Mouse (Mus musculus): ENCODE measurements around the gene Sumo1. TPM values are rescaled to one million over a fixed set of nuclear protein-coding genes. Genes with fewer than 3 reads are reported as not detected.

Gene Sumo1
- total and polyA plus RNA-seq, 3 experiments = 122 to 505 (median 296) TPM

DNA sequence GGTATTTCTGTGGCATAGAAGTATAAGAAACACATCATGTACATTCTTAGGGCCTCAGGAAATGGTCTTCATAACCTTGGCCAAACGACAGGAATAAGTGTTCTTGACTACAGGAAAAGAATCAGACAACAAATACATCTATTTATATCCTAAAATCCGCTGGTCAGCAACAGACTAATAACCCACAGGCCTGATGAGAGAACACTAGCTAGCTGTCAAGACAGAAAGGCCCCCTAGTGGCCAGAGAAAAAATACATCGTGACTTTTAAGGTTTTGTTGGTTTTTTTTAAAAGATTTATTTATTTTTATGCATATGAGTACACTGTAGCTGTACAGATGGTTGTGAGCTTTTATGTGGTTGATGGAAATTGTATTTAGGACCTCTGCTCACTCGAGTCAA is 49.3 kb upstream of the Sumo1 start:
- Histone ChIP-seq H3K36me3 (replicated peaks in 1 of 2; ENCODE audit: control insufficient read depth in 1 of 2, insufficient read depth in 1 of 2, low read length in 1 of 2) (peaks cover 22 to 56% of the 10 kb centered on the region in 2 experiments), H3K9me3 (replicated peaks; ENCODE audit: low read length) (no peaks in the 10 kb centered on the region), H3K4me1 (ENCODE audit: control insufficient read depth in 1 of 2, insufficient read depth in 2 of 2) (peaks cover 0 to 5% of the 10 kb centered on the region in 2 experiments; a peak in 1 of 4 replicates), H3K27ac (ENCODE audit: insufficient read depth, low read depth) (no peak overlapping the region), H3K4me3 (replicated peaks in 1 of 3; ENCODE audit: low read depth in 2 of 3, low read length in 2 of 3, poor library complexity in 1 of 3) (no peak overlapping the region), H3K4me2 (ENCODE audit: insufficient read depth, low read depth, poor library complexity, severe bottlenecking) (no peak overlapping the region), H3K27me3 (replicated peaks) (no peaks in the 10 kb centered on the region), H3K79me2 (replicated peaks; ENCODE audit: control insufficient read depth, extremely low read depth, insufficient read depth, poor library complexity, severe bottlenecking) (0 out of 2 replicates have a peak, but pooled peaks cover 1% of the 10 kb centered on the region), H3K9ac (ENCODE audit: insufficient read depth, low read depth) (no peak overlapping the region)
- peak; percentile 46 for DNase-seq (ENCODE audit: extremely low read depth)
- dilution Hi-C loops (cut with MboI; ENCODE audit: extremely low pct_ligation_motif_present, extremely low pct_unique_long_range_greater_than_20kb, low sequenced_read_pairs) (no loop called here), in situ Hi-C loops (cut with MboI; ENCODE audit: low pct_ligation_motif_present, low pct_unique_long_range_greater_than_20kb, low sequenced_read_pairs) (no loop called here)
- no peak for TF ChIP-seq SIN3A (IDR thresholded peaks at IDR 0.05; ENCODE audit: low read length)
- TF ChIP-seq ZNF384 (IDR thresholded peaks at IDR 0.05; ENCODE audit: low read depth, low read length) = peak; percentile 50
- peak; percentile 52 to 64; a peak in 3 of 4 replicates for TF ChIP-seq CTCF (conservative IDR thresholded peaks at IDR 0.05 in 1 of 2, IDR thresholded peaks at IDR 0.05 in 1 of 2; ENCODE audit: low read depth in 2 of 2, low read length in 2 of 2)

DNA sequence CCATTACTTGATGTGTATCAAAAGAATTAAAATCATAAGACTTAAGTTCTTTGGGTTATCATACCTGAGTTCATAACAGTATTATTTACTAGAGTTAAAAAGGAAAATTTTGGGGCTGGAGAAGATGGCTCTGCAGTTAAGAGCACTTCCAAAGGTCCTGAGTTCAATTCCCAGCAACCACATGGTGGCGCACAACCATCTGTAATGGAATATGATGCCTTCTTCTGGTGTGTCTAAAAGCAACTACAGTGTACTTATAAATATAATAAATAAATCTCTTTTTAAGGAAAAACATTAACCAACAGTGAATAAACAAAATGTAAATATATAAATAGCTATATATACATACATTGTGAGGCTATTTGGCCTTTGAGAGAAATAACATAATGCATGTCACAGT is 31.1 kb upstream of the Sumo1 start:
- in situ Hi-C loops (cut with MboI; ENCODE audit: low pct_ligation_motif_present, low pct_unique_long_range_greater_than_20kb, low sequenced_read_pairs) = no loop called here

DNA sequence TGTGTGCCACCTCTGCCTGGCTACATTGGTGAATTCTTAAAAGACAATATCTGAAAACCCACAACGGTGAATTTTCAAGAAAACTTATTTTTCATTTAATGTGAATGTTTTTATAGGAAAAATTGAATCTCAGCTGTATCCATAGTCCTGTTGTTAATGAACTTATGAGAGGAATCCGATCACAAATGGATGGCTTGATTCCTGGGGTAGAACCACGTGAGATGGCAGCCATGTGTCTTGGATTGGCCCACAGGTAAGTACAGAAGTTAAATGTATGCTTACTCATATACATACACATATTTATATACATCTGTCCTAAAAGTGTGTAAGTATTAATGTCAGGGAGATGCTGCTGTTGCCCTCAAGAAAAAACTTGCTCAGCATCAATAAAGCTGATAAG is 27.6 kb upstream of the Sumo1 start:
- Histone ChIP-seq H3K4me3 (replicated peaks in 1 of 3; ENCODE audit: low read depth in 2 of 3, low read length in 2 of 3, poor library complexity in 1 of 3) (no peak overlapping the region), H3K27ac (ENCODE audit: insufficient read depth, low read depth) (no peak overlapping the region), H3K36me3 (replicated peaks in 1 of 2; ENCODE audit: control insufficient read depth in 1 of 2, insufficient read depth in 1 of 2, low read length in 1 of 2) (peaks cover 50 to 86% of the 10 kb centered on the region in 2 experiments), H3K4me1 (ENCODE audit: control insufficient read depth in 1 of 2, insufficient read depth in 2 of 2) (peaks cover 0 to 10% of the 10 kb centered on the region in 2 experiments; a peak in 1 of 4 replicates), H3K79me2 (replicated peaks; ENCODE audit: control insufficient read depth, extremely low read depth, insufficient read depth, poor library complexity, severe bottlenecking) (peaks cover 48% of the 10 kb centered on the region), H3K27me3 (replicated peaks) (no peaks in the 10 kb centered on the region), H3K4me2 (ENCODE audit: insufficient read depth, low read depth, poor library complexity, severe bottlenecking) (no peak overlapping the region), H3K9ac (ENCODE audit: insufficient read depth, low read depth) (no peak overlapping the region), H3K9me3 (replicated peaks; ENCODE audit: low read length) (no peaks in the 10 kb centered on the region)
- dilution Hi-C loops (cut with MboI; ENCODE audit: extremely low pct_ligation_motif_present, extremely low pct_unique_long_range_greater_than_20kb, low sequenced_read_pairs) (no loop called here), in situ Hi-C loops (cut with MboI; ENCODE audit: low pct_ligation_motif_present, low pct_unique_long_range_greater_than_20kb, low sequenced_read_pairs) (no loop called here)
- DNase-seq (ENCODE audit: extremely low read depth) = no peak
- TF ChIP-seq USF2 (conservative IDR thresholded peaks at IDR 0.05; ENCODE audit: low read depth, low read length) = no peak

More for the DNA sequence above, 31.1 kb upstream of the Sumo1 start:
- H3K4me2 ChIP-seq (ENCODE audit: insufficient read depth, low read depth, poor library complexity, severe bottlenecking) = no peak overlapping the region
- H3K27ac ChIP-seq (ENCODE audit: insufficient read depth, low read depth) = no peak overlapping the region
- dilution Hi-C loops (cut with MboI; ENCODE audit: extremely low pct_ligation_motif_present, extremely low pct_unique_long_range_greater_than_20kb, low sequenced_read_pairs) = no loop called here
- no peak overlapping the region for H3K4me3 ChIP-seq (replicated peaks in 1 of 3; ENCODE audit: low read depth in 2 of 3, low read length in 2 of 3, poor library complexity in 1 of 3)
- H3K4me1 ChIP-seq (ENCODE audit: control insufficient read depth in 1 of 2, insufficient read depth in 2 of 2) = peaks cover 0 to 21% of the 10 kb centered on the region in 2 experiments; a peak in 2 of 4 replicates
- no peaks in the 10 kb centered on the region for H3K27me3 ChIP-seq (replicated peaks)
- no peak overlapping the region for H3K9ac ChIP-seq (ENCODE audit: insufficient read depth, low read depth)
- H3K79me2 ChIP-seq (replicated peaks; ENCODE audit: control insufficient read depth, extremely low read depth, insufficient read depth, poor library complexity, severe bottlenecking) = peaks cover 23% of the 10 kb centered on the region
- no peak for TF ChIP-seq CHD2 (IDR thresholded peaks at IDR 0.05; ENCODE audit: low read length)
- no peak for TF ChIP-seq SIN3A (IDR thresholded peaks at IDR 0.05; ENCODE audit: low read length)
- TF ChIP-seq PAX5 (IDR thresholded peaks at IDR 0.05; ENCODE audit: low read length) = no peak
- no peak for TF ChIP-seq ZNF384 (IDR thresholded peaks at IDR 0.05; ENCODE audit: low read depth, low read length)
- no peak for TF ChIP-seq MXI1 (IDR thresholded peaks at IDR 0.05; ENCODE audit: low read depth, low read length)
- no peak for TF ChIP-seq MAX (IDR thresholded peaks at IDR 0.05; ENCODE audit: low read length)
- no peaks in the 10 kb centered on the region for H3K9me3 ChIP-seq (replicated peaks; ENCODE audit: low read length)
- peaks cover 59 to 89% of the 10 kb centered on the region in 2 experiments for H3K36me3 ChIP-seq (replicated peaks in 1 of 2; ENCODE audit: control insufficient read depth in 1 of 2, insufficient read depth in 1 of 2, low read length in 1 of 2)
- DNase-seq (ENCODE audit: extremely low read depth) = no peak
